Mouse (Mus musculus) lung, postnatal 14 days (tissue): ENCODE data around the gene Pcbd1.
"Not testable (repeated sequence)": the region's sequence is repeated elsewhere in the genome, so short reads cannot be mapped to it uniquely, and the experiment has no call there.

Experiments used
- DNase-seq: peaks from one replicate; pipeline ENCODE4 v3.0.0; 2021

The Pcbd1 gene

GRCm38 (mm10) chr10:61103564-61104114, 14.5 kb downstream of the Pcbd1 start:
- DNase-seq: no peak

GRCm38 (mm10) chr10:61114246-61114720, 25.2 kb downstream of the Pcbd1 start:
- DNase-seq: no peak

- not testable (repeated sequence) for DNase-seq
Observed at GRCm38 (mm10) chr10:61121732-61122131, 32.6 kb downstream of the Pcbd1 start.

DNA sequence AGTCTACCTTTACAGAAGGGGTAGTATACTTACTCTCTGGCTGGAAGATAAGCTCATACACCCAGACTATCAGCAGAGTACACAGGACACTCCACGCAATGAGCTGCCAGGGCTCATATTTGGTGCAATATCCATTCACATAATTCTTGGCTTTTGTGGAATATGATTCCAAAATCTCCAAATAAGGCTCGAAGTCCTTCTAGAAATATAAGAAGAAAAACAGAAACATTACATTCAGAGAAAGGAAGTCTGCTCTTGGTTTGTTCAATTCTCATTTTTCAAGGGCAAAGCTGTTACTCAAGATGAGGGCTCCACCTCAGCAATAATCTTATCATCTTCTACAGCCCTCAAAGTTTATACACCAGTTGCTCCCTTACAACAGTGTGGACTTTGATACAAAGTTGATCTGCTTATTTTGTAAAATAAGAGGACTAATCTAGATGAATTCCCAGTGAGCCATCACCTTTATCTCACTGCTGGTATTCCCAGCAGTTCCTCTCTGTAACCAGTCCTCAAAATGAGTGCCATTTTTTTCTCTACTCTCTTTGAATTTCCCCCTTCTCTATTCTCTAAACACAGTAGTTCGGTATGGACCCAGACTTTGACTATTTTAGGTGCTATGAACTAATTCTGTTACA, 34.3 kb downstream of the Pcbd1 start:
- DNase-seq: no peak

DNA sequence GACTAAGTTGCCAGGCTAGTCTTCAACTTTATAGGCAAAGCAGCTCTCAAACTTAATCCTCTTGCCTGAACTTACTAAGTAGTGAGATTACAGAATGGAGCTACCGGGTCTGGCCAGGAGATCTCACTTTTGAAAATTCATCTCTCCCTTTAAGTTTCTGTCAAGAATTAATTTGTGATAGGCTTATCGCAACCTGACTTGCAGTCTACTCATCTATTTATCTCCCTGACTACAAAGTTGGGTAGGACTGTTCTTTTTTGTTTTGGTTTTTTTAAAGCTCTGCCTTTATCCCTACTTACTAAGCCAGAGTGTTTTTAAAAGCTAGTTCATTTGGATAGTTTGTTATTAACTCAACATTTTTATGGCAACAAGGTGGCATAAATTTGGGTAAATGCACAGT, 35.3 kb downstream of the Pcbd1 start:
- DNase-seq: no peak

GRCm38 (mm10) chr10:61128701-61129365, 39.7 kb downstream of the Pcbd1 start:
- DNase-seq: no peak

GRCm38 (mm10) chr10:61130959-61131358, 41.8 kb downstream of the Pcbd1 start:
- DNase-seq: no peak

DNA sequence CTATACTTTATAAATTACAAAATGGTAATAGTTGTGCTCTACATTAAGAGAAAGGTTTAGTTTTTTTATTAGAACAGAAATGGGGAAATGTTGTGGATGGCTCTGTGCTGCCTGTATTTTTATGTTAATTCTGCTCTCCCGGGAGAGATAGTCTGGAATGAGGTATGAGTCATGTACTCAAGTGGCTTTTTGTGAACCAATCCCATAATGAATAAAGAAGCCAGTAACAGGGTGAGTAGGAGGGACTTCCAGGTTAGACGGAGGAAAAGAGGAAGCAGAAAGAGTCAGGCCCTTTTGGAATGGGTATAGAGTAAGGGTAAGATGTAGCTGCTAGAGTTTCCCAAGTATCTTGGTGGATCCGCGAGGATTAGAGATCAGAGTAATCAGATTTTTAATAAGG, 44.9 kb downstream of the Pcbd1 start:
- DNase-seq: no peak

DNA sequence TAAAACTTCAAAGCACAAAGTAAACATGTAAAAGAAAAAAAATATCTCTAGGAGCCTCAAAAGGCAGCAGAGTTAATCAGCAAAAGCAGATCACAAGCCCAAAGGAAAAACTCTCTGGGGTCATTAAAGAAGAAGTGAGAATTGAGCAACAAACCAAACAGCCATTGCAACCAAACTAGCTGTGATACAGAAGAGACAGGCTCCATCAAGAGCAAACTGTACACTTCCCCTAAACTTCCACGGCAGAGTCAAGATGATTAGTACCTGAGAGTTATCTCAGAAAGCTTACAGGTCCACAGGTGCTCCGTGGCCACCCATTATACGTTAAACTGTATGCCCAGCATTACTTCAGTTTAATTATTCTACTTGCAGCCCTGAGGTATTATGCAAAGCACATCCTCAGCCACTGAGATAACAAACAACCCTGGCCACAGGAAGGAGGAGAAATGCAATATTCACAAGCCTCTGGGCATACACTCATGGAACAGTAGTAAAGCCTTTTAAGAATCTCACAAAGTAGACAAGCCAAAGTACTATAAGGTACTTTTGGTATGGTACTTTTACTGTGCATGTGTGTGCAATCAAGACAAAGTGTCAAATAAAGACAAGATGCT, 46.2 kb downstream of the Pcbd1 start:
- no peak for DNase-seq

- DNase-seq: no peak
Observed at GRCm38 (mm10) chr10:61137567-61137966, 48.4 kb downstream of the Pcbd1 start.

- no peak for DNase-seq
Observed at GRCm38 (mm10) chr10:61143343-61143742, 54.2 kb downstream of the Pcbd1 start.
